Mouse (Mus musculus) ES-E14 (cell line): ENCODE measurements around the gene Zcchc7. TPM values are rescaled to one million over a fixed set of nuclear protein-coding genes. Genes with fewer than 3 reads are reported as not detected.

Experiments used
- DNase-seq: peaks from one replicate; pipeline ENCODE4 v3.0.0-alpha.2; 2013; ENCODE audit warnings: low read depth, low spot score
- H3K27ac ChIP-seq: 2 replicates; pipeline ENCODE4 v1.5.1; 2012; ENCODE audit warnings: low read depth, mild to moderate bottlenecking, low read length, moderate library complexity, mixed read lengths; ENCODE audit not compliant: poor library complexity, insufficient read depth, severe bottlenecking
- H3K36me3 ChIP-seq: 2 replicates; pipeline ENCODE4 v1.6.1; 2012; ENCODE audit warnings: mild to moderate bottlenecking, low read length, moderate library complexity, mixed read lengths; ENCODE audit not compliant: control insufficient read depth, poor library complexity, insufficient read depth, severe bottlenecking
- H3K4me1 ChIP-seq, 2 experiments: fragments of 150-350 bp in 1 of 2; sonication (generic) in 1 of 2; 2 replicates each; pipeline ENCODE4 v1.6.1; 2012; ENCODE audit warnings: low read length in 2 of 2, mild to moderate bottlenecking in 1 of 2, mixed read lengths in 1 of 2; ENCODE audit not compliant: control insufficient read depth in 2 of 2, insufficient read depth in 2 of 2, poor library complexity in 1 of 2
- H3K4me3 ChIP-seq, 2 experiments: fragments of 150-350 bp in 1 of 2; sonication (generic) in 1 of 2; 2 replicates each; pipeline ENCODE4 v1.5.1; 2012; ENCODE audit warnings: low read length in 2 of 2, low read depth in 1 of 2, mild to moderate bottlenecking in 1 of 2, mixed read lengths in 1 of 2; ENCODE audit not compliant: insufficient read depth in 1 of 2, poor library complexity in 1 of 2, severe bottlenecking in 1 of 2
- H3K9ac ChIP-seq: 2 replicates; pipeline ENCODE4 v1.6.1; 2012; ENCODE audit warnings: low read depth, mild to moderate bottlenecking, low read length, mixed read lengths; ENCODE audit not compliant: poor library complexity, insufficient read depth, severe bottlenecking
- H3K9me3 ChIP-seq: fragments of 150-350 bp; sonication (generic); 2 replicates; pipeline ENCODE4 v1.6.1; 2012; ENCODE audit warnings: low read depth, mild to moderate bottlenecking, low read length; ENCODE audit not compliant: control insufficient read depth, insufficient read depth
- CHD2 ChIP-seq: IDR thresholded peaks from 2 replicates; pipeline ENCODE4 v1.6.1; 2014; ENCODE audit warnings: mild to moderate bottlenecking, low read depth, low read length, inconsistent platforms
- HCFC1 ChIP-seq: IDR thresholded peaks from 2 replicates; pipeline ENCODE4 v1.6.1; 2012; ENCODE audit warnings: low read length, inconsistent platforms, borderline replicate concordance; ENCODE audit not compliant: insufficient read depth
- MAFK ChIP-seq: IDR thresholded peaks from 2 replicates; pipeline ENCODE4 v1.6.1; 2014; ENCODE audit warnings: mild to moderate bottlenecking, low read depth, low read length, inconsistent platforms; ENCODE audit not compliant: insufficient read depth
- ZC3H11A ChIP-seq: IDR thresholded peaks from 2 replicates; pipeline ENCODE4 v1.6.1; 2012; ENCODE audit warnings: low read depth, mild to moderate bottlenecking, inconsistent platforms, low read length, borderline replicate concordance
- ZNF384 ChIP-seq: IDR thresholded peaks from 2 replicates; pipeline ENCODE4 v1.6.1; 2012; ENCODE audit warnings: low read depth, low read length, inconsistent platforms
- in situ Hi-C, 2 experiments: fragments of 600-800 bp; cut with MboI; formaldehyde crosslinking; loops; one replicate each; pipeline ENCODE4 v1.15.1; 2025; ENCODE audit warnings: low sequenced_read_pairs in 2 of 2, inconsistent platforms in 1 of 2; ENCODE audit not compliant: unreplicated experiment in 2 of 2
- total RNA-seq: library from RNA; depleted of rRNA; stranded (reverse); fragments of 300-350 nt; gene quantifications from 2 replicates; pipeline ENCODE4 v1.2.3, GENCODE M21; 2012

Zcchc7 gene
- total RNA-seq, 1 experiment: 25.1 TPM

- TF ChIP-seq HCFC1: no peak
- no peak for TF ChIP-seq CHD2
- TF ChIP-seq MAFK: no peak
- TF ChIP-seq ZC3H11A: no peak
- no peak for TF ChIP-seq ZNF384
- no peak overlapping the region for H3K9ac ChIP-seq
- no peak overlapping the region for H3K27ac ChIP-seq
- no peaks in the 10 kb centered on the region for H3K36me3 ChIP-seq
- peaks cover 0 to 8% of the 10 kb centered on the region in 2 experiments; a peak in 3 of 4 replicates for H3K4me1 ChIP-seq
- no peak for DNase-seq
- no peaks in the 10 kb centered on the region for H3K9me3 ChIP-seq
- in situ Hi-C loops: no loop called here
- H3K4me3 ChIP-seq: no peak overlapping the region
Measured at GRCm38 (mm10) chr4:44965175-44965574, 209.5 kb downstream of the Zcchc7 start.

GRCm38 (mm10) chr4:44965736-44966135 is 210.1 kb downstream of the Zcchc7 start:
- Histone ChIP-seq H3K9ac (no peak overlapping the region), H3K4me3 (no peak overlapping the region), H3K36me3 (no peaks in the 10 kb centered on the region), H3K9me3 (no peaks in the 10 kb centered on the region), H3K4me1 (peaks cover 0 to 10% of the 10 kb centered on the region in 2 experiments; a peak in 3 of 4 replicates), H3K27ac (no peak overlapping the region)
- no peak for DNase-seq
- in situ Hi-C loops: no loop called here
- TF ChIP-seq ZNF384 (no peak), MAFK (peak; percentile 56)

- TF ChIP-seq ZC3H11A: no peak
- no peak for TF ChIP-seq ZNF384
- no peak for TF ChIP-seq MAFK
- TF ChIP-seq CHD2: no peak
- no peak for TF ChIP-seq HCFC1
- Histone ChIP-seq H3K36me3 (no peaks in the 10 kb centered on the region), H3K27ac (no peak overlapping the region), H3K9me3 (no peaks in the 10 kb centered on the region), H3K4me3 (no peak overlapping the region), H3K4me1 (peaks cover 0 to 10% of the 10 kb centered on the region in 2 experiments; a peak in 3 of 4 replicates), H3K9ac (no peak overlapping the region)
- in situ Hi-C loops: no loop called here
- no peak for DNase-seq
Measured at GRCm38 (mm10) chr4:44967402-44967801, 211.7 kb downstream of the Zcchc7 start.

GRCm38 (mm10) chr4:44970056-44970455 is 214.4 kb downstream of the Zcchc7 start:
- Histone ChIP-seq H3K27ac (no peak overlapping the region), H3K4me3 (no peak overlapping the region), H3K9me3 (no peaks in the 10 kb centered on the region), H3K36me3 (no peaks in the 10 kb centered on the region), H3K9ac (no peak overlapping the region), H3K4me1 (peaks cover 0 to 14% of the 10 kb centered on the region in 2 experiments; a peak in 3 of 4 replicates)
- in situ Hi-C loops: no loop called here
- TF ChIP-seq HCFC1 (no peak), ZC3H11A (no peak), ZNF384 (no peak), CHD2 (no peak), MAFK (no peak)
- no peak for DNase-seq

- H3K36me3 ChIP-seq: no peaks in the 10 kb centered on the region
- in situ Hi-C loops: no loop called here
- TF ChIP-seq MAFK: no peak
- no peak for TF ChIP-seq ZC3H11A
- no peak for TF ChIP-seq ZNF384
- TF ChIP-seq HCFC1: 0 out of 2 replicates have a peak, but pooled peaks have one; percentile 37
- TF ChIP-seq CHD2: no peak
- peaks cover 0 to 14% of the 10 kb centered on the region in 2 experiments; a peak in 3 of 4 replicates for H3K4me1 ChIP-seq
- H3K27ac ChIP-seq: no peak overlapping the region
- no peak overlapping the region for H3K4me3 ChIP-seq
- peak; percentile 82 for DNase-seq
- no peaks in the 10 kb centered on the region for H3K9me3 ChIP-seq
- no peak overlapping the region for H3K9ac ChIP-seq
Measured at GRCm38 (mm10) chr4:44970612-44971110, 215.0 kb downstream of the Zcchc7 start.
